14 mouse cellular contexts compared by ENCODE assay signal in genomic region chrX:166162773-166163172, GRCm38 (mm10). TPM values are rescaled to one million over a fixed set of nuclear protein-coding genes. Genes with fewer than 3 reads are reported as not detected.
DNase-seq lines count a peak whose midpoint lies in the region; ATAC-seq and TF ChIP-seq lines count a peak whose summit lies in the region.
"Had no signal": no experiment of that assay in that cellular context is flagged by ENCODE, and none has a peak within 500 bp of the region (broad histone marks: within the 10 kb centered on the region; RNA-seq: fewer than 3 reads in every experiment).

No protein-coding gene starts in this region.

- DNase-seq in heart, postnatal 0 days (ENCODE audit: low spot score): no peak
- no peak for DNase-seq in heart, postnatal 4 days
- DNase-seq in lung, postnatal 36 days: peak; percentile 15
- no peak for DNase-seq in lung, postnatal 14 days
- DNase-seq in NIH3T3 (ENCODE audit: low read depth): peak; percentile 46
- peak; percentile 24 for DNase-seq in retina, postnatal 1 day
- no peak for DNase-seq in hindbrain, embryonic 14.5 days (ENCODE audit: low spot score)
- DNase-seq: adrenal gland, adult 2 months had no signal

- no peak overlapping the region for H3K27ac ChIP-seq in heart, postnatal 0 days (ENCODE audit: low read depth)
- H3K27ac ChIP-seq in hindbrain, embryonic 14.5 days: no peak overlapping the region
- H3K27ac ChIP-seq: embryonic facial prominence, embryonic 12.5 days; heart, embryonic 13.5 days; limb, embryonic 15.5 days had no signal

- peak; percentile 34; the same call in 1 of the 2 replicates for TF ChIP-seq CTCF in heart, postnatal 0 days (IDR thresholded peaks at IDR 0.05; ENCODE audit: low read depth)

- H3K36me3 ChIP-seq in heart, postnatal 0 days (replicated peaks; ENCODE audit: control insufficient read depth, insufficient read depth, low read length): no peaks in the 10 kb centered on the region
- no peaks in the 10 kb centered on the region for H3K36me3 ChIP-seq in hindbrain, embryonic 14.5 days (replicated peaks; ENCODE audit: control insufficient read depth, insufficient read depth)
- H3K36me3 ChIP-seq: embryonic facial prominence, embryonic 12.5 days; G1E; heart, embryonic 13.5 days; limb, embryonic 15.5 days had no signal

- H3K9ac ChIP-seq in heart, postnatal 0 days (replicated peaks; ENCODE audit: low read depth, low read length): no peak overlapping the region
- no peak overlapping the region for H3K9ac ChIP-seq in hindbrain, embryonic 14.5 days
- H3K9ac ChIP-seq: embryonic facial prominence, embryonic 12.5 days; heart, embryonic 13.5 days; limb, embryonic 15.5 days had no signal

- H3K4me3 ChIP-seq in heart, postnatal 0 days (ENCODE audit: low read depth, low read length): no peak overlapping the region
- no peak overlapping the region for H3K4me3 ChIP-seq in hindbrain, embryonic 14.5 days (replicated peaks; ENCODE audit: low read length)
- H3K4me3 ChIP-seq: embryonic facial prominence, embryonic 12.5 days; heart, embryonic 13.5 days; limb, embryonic 15.5 days had no signal

- H3K9me3 ChIP-seq in heart, postnatal 0 days (replicated peaks; ENCODE audit: control insufficient read depth, low read length): no peaks in the 10 kb centered on the region
- H3K9me3 ChIP-seq in hindbrain, embryonic 14.5 days (ENCODE audit: control insufficient read depth, low read length): no peaks in the 10 kb centered on the region
- H3K9me3 ChIP-seq: embryonic facial prominence, embryonic 12.5 days; G1E; heart, embryonic 13.5 days; limb, embryonic 15.5 days had no signal

- TF ChIP-seq EP300 in heart, postnatal 0 days (IDR thresholded peaks at IDR 0.05; ENCODE audit: low read depth): no peak

- H3K4me2 ChIP-seq in heart, postnatal 0 days (ENCODE audit: low read depth, low read length): no peak overlapping the region
- H3K4me2 ChIP-seq in hindbrain, embryonic 14.5 days (replicated peaks): no peak overlapping the region
- H3K4me2 ChIP-seq: embryonic facial prominence, embryonic 12.5 days; heart, embryonic 13.5 days; limb, embryonic 15.5 days had no signal

- 51% methylated on average over 4 of the region's 4 CpGs for WGBS in heart, postnatal 0 days
- 63% methylated on average over 4 of the region's 4 CpGs for WGBS in hindbrain, embryonic 14.5 days

- ATAC-seq in heart, postnatal 0 days (ENCODE audit: insufficient read depth, low read depth): no peak
- ATAC-seq in hindbrain, embryonic 14.5 days (ENCODE audit: low FRiP score): no peak
- ATAC-seq: inflammation-experienced regulatory T-cells, adult 6 months had no signal

- no peaks in the 10 kb centered on the region for H3K27me3 ChIP-seq in heart, postnatal 0 days (ENCODE audit: control insufficient read depth, insufficient read depth, low read length)
- no peaks in the 10 kb centered on the region for H3K27me3 ChIP-seq in hindbrain, embryonic 14.5 days (ENCODE audit: control insufficient read depth, insufficient read depth, low read length)
- H3K27me3 ChIP-seq: embryonic facial prominence, embryonic 12.5 days had no signal

- no peaks in the 10 kb centered on the region for H3K4me1 ChIP-seq in heart, postnatal 0 days (ENCODE audit: control insufficient read depth, insufficient read depth)
- H3K4me1 ChIP-seq in hindbrain, embryonic 14.5 days (replicated peaks; ENCODE audit: control insufficient read depth, insufficient read depth, low read length): no peaks in the 10 kb centered on the region
- H3K4me1 ChIP-seq: embryonic facial prominence, embryonic 12.5 days; heart, embryonic 13.5 days; limb, embryonic 15.5 days had no signal

RNA-seq across cellular contexts. Expression of gene Gemin8, which starts 7.5 kb away (rescaled TPM):
- 3.5 and 5.6 TPM in 2 replicates for total RNA-seq in heart, postnatal 0 days (2014; rRNA removed; ENCODE audit: low replicate concordance)
- polyA plus RNA-seq in heart, postnatal 0 days (2015; fragmentation: Nextera tagmentation; extraction: Ambion mirVana): 3.2 and 3.8 TPM in 2 replicates
- total RNA-seq in heart, postnatal 4 days (2021): 1 to 10 TPM; 4.3 to 4.9 TPM
- 8.5 and 10.5 TPM in 2 replicates for polyA plus RNA-seq in hindbrain, embryonic 14.5 days (2014; fragmentation: Nextera tagmentation; extraction: Ambion mirVana)
- total RNA-seq: monocyte, adult 5-6 weeks had no signal

Comparison
In these comparisons a context has a peak if more than half of its experiments do, and no peak if none do; other contexts are left out.
1. DNase-seq: peak in lung, postnatal 36 days (single experiment), NIH3T3 (single experiment) and retina, postnatal 1 day (single experiment); none in heart, postnatal 0 days (single experiment), heart, postnatal 4 days (single experiment), lung, postnatal 14 days (single experiment) and hindbrain, embryonic 14.5 days (single experiment).